Mouse (Mus musculus) lung, postnatal 4 days (tissue): ENCODE data around the gene Slc6a20b.

Experiments used
- DNase-seq, 2 experiments: peaks; one replicate each; pipeline ENCODE4 v3.0.0; 2021

Slc6a20b gene

DNA sequence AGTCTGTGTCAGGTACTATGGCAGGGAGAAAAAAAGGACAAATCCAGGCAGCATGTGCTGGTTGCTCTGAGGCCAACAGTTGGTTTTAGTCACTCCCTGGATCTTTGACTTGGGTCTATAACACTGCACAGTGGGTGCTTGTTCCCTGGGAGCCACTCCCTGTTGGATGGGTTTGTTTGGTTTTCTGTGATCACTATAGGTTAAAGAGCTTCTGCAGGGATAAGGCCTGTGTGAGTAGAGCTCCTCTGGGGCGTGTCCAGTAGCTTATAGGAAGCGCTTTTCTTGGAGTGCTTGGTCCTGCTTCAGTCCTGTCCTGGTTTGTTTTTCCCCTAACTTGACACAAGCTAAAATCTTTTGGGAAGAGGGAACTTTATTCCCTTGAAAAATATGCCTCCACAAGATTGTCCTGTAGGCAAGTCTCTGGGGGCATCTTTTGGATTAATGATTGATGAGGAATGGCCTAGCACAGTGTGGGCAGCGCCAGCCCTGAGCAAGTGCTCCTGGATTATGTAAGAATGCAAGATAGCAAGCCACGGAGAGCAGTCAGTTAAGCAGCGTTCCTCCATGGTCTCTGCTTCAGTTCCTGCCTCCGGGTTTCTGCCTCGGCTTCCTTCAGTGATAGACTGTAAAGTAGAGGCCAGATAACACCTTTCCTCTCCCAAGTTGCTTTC lies 43.0 kb downstream of the Slc6a20b start:
- no peak for DNase-seq

DNA sequence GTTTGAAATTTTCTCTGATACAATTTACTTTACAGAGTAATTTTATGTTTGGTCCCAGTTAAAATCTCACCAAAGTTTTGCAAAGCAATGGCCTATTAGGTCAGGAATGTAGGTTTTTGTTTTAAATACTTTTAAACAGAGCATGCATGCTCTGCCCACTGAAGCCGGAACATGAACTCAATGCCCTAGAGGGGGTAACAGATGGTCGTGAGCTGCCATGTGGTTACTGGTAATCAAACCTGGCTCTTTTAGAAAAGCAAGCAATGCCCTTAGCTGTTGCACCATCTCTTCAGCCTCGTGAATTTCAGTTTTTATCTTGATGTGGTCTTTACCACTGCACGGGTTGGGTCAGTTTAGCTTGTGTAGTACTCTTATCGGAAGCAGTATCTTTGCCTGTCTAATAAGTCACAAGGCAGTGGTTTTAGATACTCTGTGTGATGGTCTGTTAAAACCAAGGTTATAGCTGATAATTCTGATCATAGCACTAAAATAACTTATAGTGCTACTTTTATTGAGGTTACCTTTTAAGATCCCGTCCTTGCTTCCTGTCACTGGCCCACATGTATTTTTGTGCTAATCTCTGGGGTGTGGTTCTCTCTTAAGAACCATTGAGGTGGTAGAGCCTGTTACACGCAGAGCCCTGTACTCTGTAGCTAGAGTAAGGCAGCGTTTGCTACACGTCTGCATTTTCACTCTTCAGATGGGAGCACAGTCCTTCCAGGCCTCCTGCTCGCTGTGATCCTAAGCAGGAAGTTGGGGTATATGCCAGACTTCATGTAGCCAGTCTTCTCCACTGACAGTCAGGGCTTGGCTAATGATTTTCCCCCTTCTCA lies 54.8 kb downstream of the Slc6a20b start:
- DNase-seq: no peak

DNA sequence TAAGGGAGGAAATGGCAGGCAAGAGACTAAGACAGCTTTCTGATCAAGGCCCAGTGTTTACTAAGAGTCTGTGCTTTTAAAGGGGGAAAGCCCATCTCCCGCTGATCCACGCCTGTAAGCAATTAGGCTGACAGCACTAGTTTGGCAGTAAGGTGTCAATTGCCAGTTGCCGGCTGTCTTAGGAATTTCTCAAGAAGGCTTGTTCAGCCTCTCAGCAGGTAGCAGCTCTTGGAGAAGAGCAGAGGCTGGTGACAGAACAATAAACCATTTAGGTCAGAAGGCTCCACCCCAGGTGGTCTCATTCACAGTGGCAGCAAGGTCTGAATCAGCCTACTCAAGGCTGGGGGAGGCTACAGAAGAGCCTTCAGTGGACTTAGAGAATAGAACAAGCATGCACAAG lies 77.8 kb downstream of the Slc6a20b start:
- DNase-seq: no peak
